Mouse (Mus musculus) embryo, embryonic 10 days (tissue): Measurements from ENCODE around the gene Banf2.
A peak's percentile ranks its signal among the peaks of the same experiment; 100 is the strongest.

Experiments used
- DNase-seq: peaks from one replicate; pipeline ENCODE4 v3.0.0-alpha.2; 2015; ENCODE audit warnings: low spot score

The Banf2 gene

DNA sequence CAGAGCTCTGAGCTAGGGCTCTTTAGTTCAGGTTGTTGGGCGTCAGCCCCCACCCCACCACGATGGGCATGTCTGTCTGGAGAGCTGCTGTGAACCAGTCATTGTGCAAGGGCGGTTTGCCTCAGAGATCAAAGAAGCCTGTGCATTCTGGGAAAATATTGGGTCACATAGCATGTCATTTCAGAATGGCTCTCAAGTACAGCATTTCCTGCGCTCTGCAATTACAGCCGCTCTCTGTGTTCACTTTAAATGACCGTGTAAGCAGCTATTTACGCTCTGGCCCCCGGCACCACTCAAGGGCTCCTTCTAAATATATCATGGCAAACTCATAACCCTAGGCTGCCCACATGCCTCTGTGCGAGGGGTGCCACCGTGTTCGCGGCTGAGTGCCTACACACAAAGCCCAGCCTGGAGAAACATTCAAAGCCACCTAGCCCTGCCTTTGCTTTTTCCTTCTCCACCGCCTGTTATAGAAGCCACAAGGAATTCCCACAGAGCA, 68.7 kb downstream of the Banf2 start:
- DNase-seq: peak; percentile 35

DNA sequence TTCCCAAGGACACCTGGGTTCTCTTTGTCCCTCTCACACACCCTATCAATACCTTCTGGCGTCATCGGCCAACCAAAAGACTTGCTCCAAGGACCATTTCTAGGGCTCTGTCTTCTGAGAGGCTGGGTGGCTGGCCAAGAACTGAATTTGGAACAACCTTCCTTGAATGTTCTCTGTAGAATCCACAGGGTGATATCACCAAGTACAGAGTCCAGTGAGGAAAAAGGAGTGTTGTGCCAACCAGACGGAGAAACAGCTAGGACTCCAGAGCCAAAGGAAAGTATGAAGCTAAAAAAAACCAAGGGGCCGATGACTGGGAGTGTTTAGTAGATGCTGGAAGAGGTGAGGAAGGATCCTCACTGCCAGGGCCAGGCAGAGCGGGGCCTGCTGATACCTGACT, 74.5 kb downstream of the Banf2 start:
- no peak for DNase-seq

DNA sequence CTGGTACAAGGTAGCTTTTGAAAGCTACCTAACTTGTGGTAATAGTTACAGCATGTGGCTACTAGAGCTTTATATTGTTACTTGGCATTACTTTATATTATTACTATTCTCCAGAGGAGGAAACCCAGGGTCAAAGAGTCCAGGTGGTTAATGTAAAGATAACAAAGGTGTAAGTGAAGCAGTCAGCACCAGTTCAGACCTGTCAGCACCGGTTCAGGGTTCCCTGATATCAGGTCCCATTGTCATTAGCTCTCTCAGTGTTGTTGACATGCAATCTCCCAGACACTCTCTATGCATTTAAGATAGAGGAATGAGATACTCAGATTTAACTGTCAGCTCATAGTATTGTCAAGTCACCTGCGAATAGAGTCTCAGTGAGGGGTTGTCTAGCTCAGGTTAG, 75.0 kb downstream of the Banf2 start:
- no peak for DNase-seq

GRCm38 (mm10) chr2:144108376-144108775, 75.5 kb downstream of the Banf2 start:
- DNase-seq: no peak

GRCm38 (mm10) chr2:144111966-144112365, 79.1 kb downstream of the Banf2 start:
- no peak for DNase-seq

DNA sequence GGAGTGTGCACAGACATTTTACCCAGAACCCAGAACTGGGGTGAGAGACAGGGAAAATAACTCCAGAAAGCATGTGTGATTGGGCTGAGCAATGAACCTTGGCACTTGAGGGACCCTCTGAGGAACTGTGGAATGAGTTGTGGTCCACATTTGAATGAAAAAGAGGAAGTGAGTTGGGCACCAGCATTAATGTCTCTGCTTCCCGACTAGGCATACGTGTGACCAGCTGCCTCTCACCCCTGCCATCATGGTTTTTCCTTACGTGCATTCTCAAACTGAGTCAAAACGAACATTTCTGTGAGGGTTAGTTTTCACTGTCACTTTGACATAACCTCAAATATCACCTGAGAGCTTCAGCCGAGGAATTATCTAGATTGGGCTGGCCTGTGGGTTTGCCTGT, 79.8 kb downstream of the Banf2 start:
- no peak for DNase-seq

DNA sequence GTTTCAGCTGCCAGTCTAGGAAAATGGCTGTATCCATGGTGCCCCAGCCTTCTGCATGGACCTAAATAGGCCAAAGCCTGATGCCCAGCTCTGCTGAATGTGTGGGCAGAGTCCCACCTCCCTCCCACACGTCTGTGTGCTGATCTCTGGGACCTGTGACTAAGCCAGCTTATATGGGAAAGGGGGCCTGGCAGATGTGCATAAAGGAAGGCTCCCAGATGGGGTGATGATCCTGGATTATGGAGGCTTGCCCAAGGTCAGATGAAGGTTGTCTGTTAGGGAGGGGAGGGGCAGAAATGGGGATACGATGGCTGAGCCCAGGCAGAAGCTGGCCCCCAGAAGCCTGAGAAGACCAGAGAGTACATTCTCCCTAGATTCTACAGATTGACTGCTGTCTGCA, 85.2 kb downstream of the Banf2 start:
- DNase-seq: no peak

DNA sequence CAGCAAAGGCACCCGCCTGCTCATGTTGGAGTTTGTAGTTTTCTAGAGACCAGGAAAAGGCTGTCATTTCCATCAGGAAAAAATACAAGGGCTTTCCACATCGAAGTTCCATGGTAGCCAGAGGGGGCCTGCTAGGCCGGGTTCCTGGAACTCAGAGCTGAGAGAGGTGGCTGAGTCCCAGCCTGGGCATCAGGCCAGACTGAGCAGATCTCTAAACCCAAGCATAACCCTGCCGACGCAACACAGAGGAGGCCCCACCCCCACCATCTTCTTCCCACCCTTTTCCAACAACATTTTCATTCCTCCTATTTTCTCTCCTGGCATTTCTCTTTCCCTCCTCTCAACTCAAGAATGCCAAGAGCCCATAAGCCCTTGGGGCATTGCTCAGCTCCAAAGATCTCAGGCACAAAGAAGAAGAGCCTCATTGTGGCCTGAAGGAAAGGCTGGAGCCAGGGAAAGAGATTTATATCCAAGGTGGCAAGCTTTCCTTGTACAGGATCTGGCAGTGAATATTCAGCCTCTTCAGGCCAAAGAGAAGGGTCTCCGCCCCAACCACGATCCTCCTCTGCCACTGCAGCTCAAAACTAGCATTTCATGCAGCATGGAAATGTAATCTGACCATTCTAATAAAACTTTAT, 87.4 kb downstream of the Banf2 start:
- DNase-seq: no peak

- no peak for DNase-seq
These were observed 89.2 kb downstream of the Banf2 start for GRCm38 (mm10) chr2:144122068-144122467.
